In genomic region chr2:166996533-166996894, GRCm38 (mm10) we compare ENCODE assay signal across 7 mouse cellular contexts. TPM values are rescaled to one million over a fixed set of nuclear protein-coding genes. Genes with fewer than 3 reads are reported as not detected.
A peak's percentile ranks its signal among the peaks of the same experiment; 100 is the strongest.
DNase-seq lines count a peak whose midpoint lies in the region; ATAC-seq lines count a peak whose summit lies in the region.

No protein-coding gene starts in this region.

- peak overlapping the region; percentile 41 for H3K4me3 ChIP-seq in lung, embryonic 16.5 days (ENCODE audit: low read length)
- H3K4me3 ChIP-seq in limb, embryonic 12.5 days (replicated peaks) = peak overlapping the region; percentile 100
- H3K4me3 ChIP-seq in stomach, embryonic 14.5 days (ENCODE audit: low read depth, low read length) = peak overlapping the region; percentile 94

- ATAC-seq in lung, embryonic 16.5 days (ENCODE audit: low read depth) = peak; percentile 12; the same call in 1 of the 2 replicates
- ATAC-seq in erythroblast, adult 5-6 weeks (replicated peaks; ENCODE audit: low FRiP score, poor library complexity, severe bottlenecking) = peak; percentile 60
- ATAC-seq in limb, embryonic 12.5 days (ENCODE audit: insufficient number of reproducible peaks, insufficient read depth, low FRiP score, low TSS enrichment, low read depth) = peak; percentile 27; the same call in 1 of the 2 replicates
- no peak for ATAC-seq in stomach, embryonic 14.5 days (ENCODE audit: insufficient number of reproducible peaks, insufficient read depth, low FRiP score, low read depth)

- H3K27me3 ChIP-seq in lung, embryonic 16.5 days (ENCODE audit: control insufficient read depth, insufficient read depth, low read depth, low read length) = no peaks in the 10 kb centered on the region
- no peaks in the 10 kb centered on the region for H3K27me3 ChIP-seq in limb, embryonic 12.5 days
- no peaks in the 10 kb centered on the region for H3K27me3 ChIP-seq in stomach, embryonic 14.5 days (ENCODE audit: control insufficient read depth, insufficient read depth, low read length)

- no peaks in the 10 kb centered on the region for H3K36me3 ChIP-seq in lung, embryonic 16.5 days (ENCODE audit: control insufficient read depth, insufficient read depth, low read length)
- no peaks in the 10 kb centered on the region for H3K36me3 ChIP-seq in limb, embryonic 12.5 days
- no peaks in the 10 kb centered on the region for H3K36me3 ChIP-seq in stomach, embryonic 14.5 days (ENCODE audit: control insufficient read depth, insufficient read depth, low read length)

- 41% methylated on average over 8 of the region's 8 CpGs for WGBS in lung, embryonic 16.5 days
- 39% methylated on average over 8 of the region's 8 CpGs for WGBS in limb, embryonic 12.5 days
- WGBS in stomach, embryonic 14.5 days = 40% methylated on average over 8 of the region's 8 CpGs

- no peaks in the 10 kb centered on the region for H3K9me3 ChIP-seq in lung, embryonic 16.5 days (ENCODE audit: control insufficient read depth, low read length)
- H3K9me3 ChIP-seq in limb, embryonic 12.5 days = no peaks in the 10 kb centered on the region
- no peaks in the 10 kb centered on the region for H3K9me3 ChIP-seq in stomach, embryonic 14.5 days (ENCODE audit: control insufficient read depth, low read depth, low read length)

- H3K4me2 ChIP-seq in lung, embryonic 16.5 days (ENCODE audit: low read depth, low read length) = peak overlapping the region; percentile 51
- peak overlapping the region; percentile 57 for H3K4me2 ChIP-seq in limb, embryonic 12.5 days
- H3K4me2 ChIP-seq in stomach, embryonic 14.5 days (replicated peaks; ENCODE audit: low read depth, low read length) = peak overlapping the region; percentile 46

- H3K9ac ChIP-seq in lung, embryonic 16.5 days (ENCODE audit: low read length) = peak overlapping the region; percentile 72
- peak overlapping the region; percentile 60 for H3K9ac ChIP-seq in limb, embryonic 12.5 days (replicated peaks)
- peak overlapping the region; percentile 43; the same call in 1 of the 2 replicates for H3K9ac ChIP-seq in stomach, embryonic 14.5 days (replicated peaks; ENCODE audit: low read depth, low read length)

- DNase-seq in lung, postnatal 14 days = no peak
- no peak for DNase-seq in adrenal gland, postnatal 14 days
- no peak for DNase-seq in urinary bladder, postnatal 10 days (ENCODE audit: low spot score)

- peak overlapping the region; percentile 64 for H3K27ac ChIP-seq in lung, embryonic 16.5 days (ENCODE audit: low read length)
- peak overlapping the region; percentile 99 for H3K27ac ChIP-seq in limb, embryonic 12.5 days
- H3K27ac ChIP-seq in stomach, embryonic 14.5 days (ENCODE audit: low read length) = peak overlapping the region; percentile 98

- H3K4me1 ChIP-seq in lung, embryonic 16.5 days (replicated peaks; ENCODE audit: control insufficient read depth, insufficient read depth, low read length) = peaks cover 28% of the 10 kb centered on the region
- H3K4me1 ChIP-seq in limb, embryonic 12.5 days (replicated peaks) = peaks cover 37% of the 10 kb centered on the region
- peaks cover 22% of the 10 kb centered on the region; the same call in 1 of the 2 replicates for H3K4me1 ChIP-seq in stomach, embryonic 14.5 days (ENCODE audit: control insufficient read depth, insufficient read depth, low read length)

RNA-seq across cellular contexts. Expression of gene Stau1, which starts 0.4 kb away (rescaled TPM):
- polyA plus RNA-seq in lung, embryonic 16.5 days (2015; fragmentation: Nextera tagmentation; extraction: Ambion mirVana) = 79.6 and 86.8 TPM in 2 replicates
- 13.6 and 24.0 TPM in 2 replicates for total RNA-seq in erythroblast, adult 5-6 weeks (2015; ENCODE audit: low replicate concordance)
- 29.5 and 46.3 TPM in 2 replicates for total RNA-seq in erythroblast, adult 5-6 weeks (2017; ENCODE audit: low replicate concordance)
- polyA plus RNA-seq in limb, embryonic 12.5 days (2016; fragmentation: Nextera tagmentation; extraction: Ambion mirVana) = 113 and 120 TPM in 2 replicates
- 81.9 and 82.3 TPM in 2 replicates for polyA plus RNA-seq in stomach, embryonic 14.5 days (2014; fragmentation: Nextera tagmentation; extraction: Ambion mirVana)
- 69.9 and 70.8 TPM in 2 replicates for total RNA-seq in adrenal gland, postnatal 14 days (2021)

RNA-seq across cellular contexts. Expression of gene Ddx27, which starts 18.5 kb away (rescaled TPM):
- 40.5 and 43.6 TPM in 2 replicates for polyA plus RNA-seq in lung, embryonic 16.5 days (2015; fragmentation: Nextera tagmentation; extraction: Ambion mirVana)
- total RNA-seq in erythroblast, adult 5-6 weeks (2015; ENCODE audit: low replicate concordance) = 14.2 and 21.5 TPM in 2 replicates
- total RNA-seq in erythroblast, adult 5-6 weeks (2017; ENCODE audit: low replicate concordance) = 21.6 and 32.3 TPM in 2 replicates
- 62.8 and 65.1 TPM in 2 replicates for polyA plus RNA-seq in limb, embryonic 12.5 days (2016; fragmentation: Nextera tagmentation; extraction: Ambion mirVana)
- polyA plus RNA-seq in stomach, embryonic 14.5 days (2014; fragmentation: Nextera tagmentation; extraction: Ambion mirVana) = 38.2 and 45.3 TPM in 2 replicates
- total RNA-seq in adrenal gland, postnatal 14 days (2021) = 34.6 and 43.0 TPM in 2 replicates

Comparison
In these comparisons a context has a peak if more than half of its experiments do, and no peak if none do; other contexts are left out.
1. H3K4me3 ChIP-seq: peak in every context shown above with its lines; median percentile 100 in limb, embryonic 12.5 days; 94 in stomach, embryonic 14.5 days; 41 in lung, embryonic 16.5 days.